Mouse (Mus musculus) layer of hippocampus, postnatal 36 days (tissue): ENCODE results near the gene Ppp1ca. TPM values are rescaled to one million over a fixed set of nuclear protein-coding genes. Genes with fewer than 3 reads are reported as not detected.

Source experiments
- DNase-seq, 2 experiments: peaks; one replicate each; pipeline ENCODE4 v3.0.0; 2022
- total RNA-seq, 2 experiments: library from RNA; stranded (reverse); gene quantifications; 2 replicates each; pipeline ENCODE4 v1.2.3; 2021

Ppp1ca gene
- total RNA-seq, 2 experiments from 2014 or later, result 255 to 265 TPM

DNA sequence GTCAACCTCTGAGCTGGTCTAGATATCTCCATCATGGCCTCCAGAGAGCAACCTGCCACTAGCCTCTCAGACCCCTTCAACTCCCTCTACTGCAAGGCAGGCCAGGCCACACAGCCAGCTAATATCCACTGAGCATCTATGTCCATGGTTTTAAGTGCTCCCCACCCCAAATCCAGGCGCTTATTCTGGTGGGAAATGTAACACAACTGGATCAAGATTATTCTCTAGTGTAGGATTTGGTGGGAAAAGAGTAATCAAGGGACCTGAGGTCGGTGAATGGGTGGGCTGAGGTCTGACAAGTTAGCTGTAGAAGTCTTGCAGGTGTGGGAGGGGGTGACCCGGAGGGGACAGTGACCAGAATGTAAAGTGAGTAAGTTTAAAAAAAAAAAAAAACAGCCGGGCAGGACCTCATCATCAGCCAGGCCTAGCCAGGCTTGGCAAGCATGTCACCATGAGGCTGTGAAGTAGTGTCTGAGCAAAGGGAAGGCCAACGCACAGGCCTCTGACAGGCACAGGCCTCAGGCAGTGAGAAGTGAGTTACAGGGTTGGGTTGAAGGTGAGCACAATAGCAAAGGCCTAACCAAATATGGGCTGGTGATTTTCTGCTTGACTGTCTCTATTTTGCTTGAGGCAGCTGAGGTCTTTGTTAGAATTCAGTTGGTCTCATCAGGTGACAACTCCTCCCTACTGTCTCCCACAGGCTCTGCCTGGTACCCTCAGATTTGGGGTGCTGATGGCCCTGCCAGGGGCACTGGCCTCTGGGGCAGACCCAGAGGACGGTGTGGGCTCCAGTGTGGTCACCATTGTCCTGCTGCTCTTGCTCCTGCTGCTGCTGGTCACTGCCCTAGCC, 36.4 kb upstream of the Ppp1ca start:
- DNase-seq, result no peak

- no peak for DNase-seq
Observed at GRCm38 (mm10) chr19:4156073-4156579, 35.7 kb upstream of the Ppp1ca start.

GRCm38 (mm10) chr19:4156771-4157170, 35.1 kb upstream of the Ppp1ca start:
- DNase-seq, result no peak

GRCm38 (mm10) chr19:4159049-4159448, 32.8 kb upstream of the Ppp1ca start:
- DNase-seq, result no peak

DNA sequence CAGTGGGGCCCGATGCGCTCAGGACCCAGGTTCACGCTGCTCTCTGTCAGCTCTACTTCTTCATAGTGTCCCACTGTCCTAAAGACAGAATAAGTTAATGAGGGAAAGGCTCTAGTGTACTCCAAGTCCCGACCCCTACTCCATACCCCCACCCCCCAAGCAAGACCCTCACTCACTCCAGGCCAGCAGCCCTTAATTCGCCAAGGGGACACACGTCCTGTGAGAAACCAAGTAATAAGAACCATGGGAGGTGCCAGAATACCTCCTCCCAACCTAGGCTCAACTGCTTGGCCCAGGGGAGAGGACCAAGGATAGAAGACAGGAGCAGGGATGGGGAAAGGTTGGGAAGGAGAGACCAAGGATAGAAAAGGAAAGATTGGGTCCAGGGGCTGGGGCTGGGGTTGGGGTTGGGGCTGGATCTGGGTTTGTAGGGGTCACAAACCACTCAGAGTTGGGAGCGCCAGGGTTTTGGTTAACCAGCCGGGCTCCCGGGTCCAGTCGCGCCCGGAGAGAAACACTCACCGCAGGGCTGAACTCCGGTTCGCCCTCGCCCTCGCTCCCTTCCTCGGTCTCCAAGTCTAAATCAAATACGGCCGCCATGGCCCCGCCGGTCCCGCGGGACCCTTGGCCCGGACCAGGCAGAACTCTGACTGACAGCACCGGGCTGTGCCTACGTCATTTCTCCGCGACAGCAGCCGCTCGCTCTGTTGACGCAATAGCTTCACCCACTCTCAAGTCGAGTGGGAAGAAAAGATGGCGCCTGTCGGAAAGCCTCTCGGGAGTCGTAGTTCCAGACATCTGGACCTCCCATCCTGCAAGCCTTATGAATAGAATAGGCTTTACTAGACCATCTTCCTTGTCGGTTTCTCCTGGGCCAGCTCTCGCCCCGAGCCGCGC, 29.0 kb upstream of the Ppp1ca start, which contains the start of gene Rps6kb2:
TSS of gene Rps6kb2 (minus strand) at position 709 of the 897 bp plus-strand sequence.
- peak; percentile 96 to 97 for DNase-seq

DNA sequence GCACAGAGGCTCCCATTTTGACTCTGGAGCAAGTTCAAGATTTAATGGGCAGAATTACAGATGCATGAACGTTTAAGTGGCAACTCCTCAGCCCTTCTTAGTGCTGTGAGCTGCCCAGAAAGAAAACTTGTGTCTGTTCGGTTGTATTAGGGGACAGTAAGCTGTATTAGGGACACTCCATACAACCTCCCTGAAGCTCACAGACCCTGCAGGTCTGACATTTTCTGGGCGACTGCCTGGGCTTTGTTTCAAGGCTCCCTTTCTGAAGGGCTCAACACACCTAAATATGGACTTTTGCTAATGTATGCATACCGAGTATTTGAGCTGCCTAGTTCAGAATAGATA, 28.4 kb upstream of the Ppp1ca start:
- no peak for DNase-seq

DNA sequence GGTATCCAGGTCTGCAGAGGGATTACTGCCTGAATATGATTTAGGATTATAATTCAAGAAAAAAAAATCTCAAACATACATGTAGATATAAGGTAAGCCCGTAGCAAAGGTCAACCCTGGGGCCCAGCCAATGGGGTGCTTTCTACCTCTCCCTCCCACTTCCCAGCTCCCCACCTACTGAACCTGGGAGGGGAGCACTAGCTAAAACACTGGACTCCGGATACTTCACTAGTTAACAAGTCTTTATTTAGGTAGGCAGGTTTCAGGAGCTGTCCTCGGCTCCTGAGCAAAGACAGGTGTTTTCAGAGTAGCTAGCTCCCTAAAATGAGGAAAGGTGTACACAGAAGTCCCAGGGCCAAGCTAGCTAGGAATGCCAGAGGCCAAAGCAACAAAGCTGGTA, 27.8 kb upstream of the Ppp1ca start:
- DNase-seq, result no peak

DNA sequence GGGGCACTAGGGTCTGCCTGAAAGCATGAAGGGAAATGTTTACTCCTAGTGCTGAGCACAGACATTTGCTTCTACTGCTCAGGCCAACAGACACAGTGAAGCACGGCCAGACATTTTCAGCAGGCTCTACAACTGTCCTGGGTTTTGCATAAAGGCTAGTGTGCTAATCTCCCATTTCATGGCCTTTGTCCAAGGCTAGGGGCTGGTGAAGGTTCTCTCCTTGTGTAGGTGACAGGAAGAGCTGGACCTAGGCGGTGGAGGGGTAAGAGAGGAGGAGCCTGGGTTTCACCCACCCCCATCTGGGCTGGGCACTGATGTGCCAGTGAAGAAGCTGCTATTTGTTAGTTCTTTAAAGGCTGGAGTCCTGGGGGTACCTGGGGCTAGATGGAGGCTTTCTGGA, 27.1 kb upstream of the Ppp1ca start:
- DNase-seq, result no peak

DNA sequence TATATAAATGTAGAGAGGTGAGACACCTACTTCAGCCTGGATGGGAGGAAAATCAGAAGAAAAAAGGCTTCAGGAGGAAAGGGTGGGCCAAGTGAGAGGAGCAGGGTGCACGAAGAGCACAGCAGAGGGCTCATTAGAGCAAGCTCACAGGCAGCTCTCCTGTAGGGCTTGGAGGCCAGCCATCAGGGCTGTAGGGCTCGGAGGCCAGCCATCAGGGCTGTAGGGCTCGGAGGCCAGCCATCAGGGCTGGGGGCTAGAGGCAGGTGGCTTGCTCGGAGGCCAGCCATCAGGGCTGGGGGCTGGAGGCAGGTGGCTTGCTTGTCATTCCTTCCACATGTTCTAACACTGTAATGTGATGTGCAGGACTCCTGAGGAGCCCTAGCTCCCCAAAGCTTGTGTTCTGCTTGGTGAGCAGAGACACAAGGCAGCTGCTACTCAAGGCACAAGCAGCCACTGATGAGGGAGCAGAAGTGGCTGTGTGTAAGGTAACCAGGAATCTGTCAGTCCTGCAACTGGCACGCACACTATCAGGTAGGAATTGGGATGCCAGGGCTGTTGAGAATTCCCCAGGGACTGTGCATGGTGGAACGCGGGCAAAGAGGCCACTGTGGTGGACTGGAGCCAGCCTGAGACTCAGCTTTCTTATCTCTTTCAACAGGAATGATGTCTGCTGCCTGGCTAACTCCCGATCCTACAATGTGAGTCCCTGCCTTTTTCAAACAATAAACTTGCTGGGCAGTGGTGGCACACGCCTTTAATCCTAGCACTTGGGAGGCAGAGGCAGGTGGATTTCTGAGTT, 25.0 kb upstream of the Ppp1ca start:
- no peak for DNase-seq

DNA sequence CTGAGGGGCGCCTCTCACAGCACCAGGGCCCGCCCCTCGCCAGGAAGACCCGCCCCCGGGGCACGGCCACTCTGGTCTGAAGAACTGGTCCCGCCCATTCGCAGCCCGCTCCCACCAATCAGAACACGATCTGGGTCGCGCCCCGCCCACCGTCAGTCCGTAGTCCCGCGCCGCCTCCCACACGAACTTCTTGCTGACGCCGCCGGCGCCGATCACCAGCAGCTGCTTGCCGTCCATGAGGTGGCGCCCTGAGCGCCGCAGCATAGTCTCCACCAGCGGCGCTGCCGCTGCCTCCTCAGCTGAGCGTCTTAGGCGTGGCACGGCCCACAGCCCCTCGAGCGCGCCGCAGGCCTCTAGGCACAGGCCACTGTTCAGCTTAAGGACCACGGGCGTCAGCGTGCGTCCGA, 22.5 kb upstream of the Ppp1ca start:
- DNase-seq, result peak; percentile 100

GRCm38 (mm10) chr19:4169810-4170209, 22.1 kb upstream of the Ppp1ca start:
- peak in 1 of 2 experiments; percentile 44 for DNase-seq

DNA sequence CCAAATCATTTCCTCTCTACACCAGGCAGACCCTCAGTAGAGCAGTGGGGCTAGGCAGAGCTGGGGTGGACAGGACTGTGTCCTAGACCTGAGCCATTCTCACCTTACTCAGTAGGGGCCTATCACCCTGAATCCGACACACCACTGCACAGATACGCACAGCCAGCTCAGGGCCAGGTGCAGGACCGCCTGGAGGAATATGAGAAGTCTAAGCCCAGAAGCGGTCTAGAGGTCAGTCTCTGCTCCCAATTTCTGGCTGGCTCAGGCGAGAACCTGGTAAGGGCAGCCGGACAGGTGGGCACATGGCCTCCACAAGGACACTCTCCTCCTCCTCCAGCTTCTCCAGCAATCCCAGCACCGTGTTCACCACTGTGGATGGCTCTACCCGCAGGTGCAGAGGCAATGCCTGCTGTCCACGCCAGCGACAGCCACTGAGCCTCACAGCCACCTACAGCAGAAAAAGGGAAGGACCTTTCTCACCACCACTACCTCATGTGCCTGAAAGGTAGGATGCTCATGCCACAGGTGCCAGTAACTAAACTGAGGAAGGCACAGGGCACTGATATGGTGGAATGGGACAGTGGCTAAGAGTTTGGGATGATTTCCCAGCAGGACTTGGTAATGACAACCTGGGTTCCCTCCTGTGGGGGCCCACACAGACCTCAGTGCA, 21.0 kb upstream of the Ppp1ca start:
- no peak for DNase-seq

- DNase-seq, result no peak
Observed at GRCm38 (mm10) chr19:4171393-4172290, 20.2 kb upstream of the Ppp1ca start.

DNA sequence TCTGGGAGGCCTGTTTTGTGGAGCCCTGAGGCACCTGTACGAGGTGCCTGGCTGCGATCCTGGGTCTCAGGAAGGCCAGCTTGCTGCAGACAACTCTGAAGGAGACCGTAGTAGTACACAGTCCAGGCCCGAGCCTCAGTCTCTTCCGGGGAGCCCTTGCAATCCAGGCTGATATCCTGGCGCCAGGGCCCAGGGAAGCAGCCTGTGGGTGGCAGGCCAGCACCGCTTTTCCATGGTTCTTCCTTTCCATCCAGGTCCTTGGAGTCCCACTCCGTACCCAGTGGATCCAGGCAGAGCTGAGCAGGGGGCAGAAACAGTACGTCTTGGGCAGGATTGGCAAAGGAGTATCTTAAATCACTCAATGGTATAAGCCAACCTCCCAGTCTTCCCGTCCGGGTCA, 18.9 kb upstream of the Ppp1ca start:
- DNase-seq, result no peak

- DNase-seq, result no peak
Observed at GRCm38 (mm10) chr19:4175368-4175947, 16.4 kb upstream of the Ppp1ca start, which contains the start of gene Carns1. TSS of gene Carns1 (minus strand) at chr19:4175479.

DNA sequence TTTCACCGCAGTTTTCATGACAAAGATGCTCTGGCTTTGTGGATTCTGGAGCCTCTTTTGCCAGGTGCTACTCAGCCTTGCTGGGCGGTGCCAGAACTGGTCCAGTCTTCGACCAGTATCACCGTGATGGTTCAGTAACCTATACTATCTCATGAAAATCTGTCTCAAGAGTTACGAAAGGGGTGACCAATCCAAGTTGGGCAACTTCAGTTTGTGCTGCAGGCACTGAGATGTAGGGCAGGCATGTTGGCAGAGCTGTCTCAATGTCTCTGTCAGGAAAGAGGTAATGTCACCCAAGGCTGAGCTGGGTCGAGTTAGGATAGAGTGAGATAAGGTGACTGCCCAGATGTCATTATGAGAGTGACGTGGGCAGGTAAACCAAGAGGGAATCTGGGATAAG, 11.5 kb upstream of the Ppp1ca start:
- DNase-seq, result no peak

DNA sequence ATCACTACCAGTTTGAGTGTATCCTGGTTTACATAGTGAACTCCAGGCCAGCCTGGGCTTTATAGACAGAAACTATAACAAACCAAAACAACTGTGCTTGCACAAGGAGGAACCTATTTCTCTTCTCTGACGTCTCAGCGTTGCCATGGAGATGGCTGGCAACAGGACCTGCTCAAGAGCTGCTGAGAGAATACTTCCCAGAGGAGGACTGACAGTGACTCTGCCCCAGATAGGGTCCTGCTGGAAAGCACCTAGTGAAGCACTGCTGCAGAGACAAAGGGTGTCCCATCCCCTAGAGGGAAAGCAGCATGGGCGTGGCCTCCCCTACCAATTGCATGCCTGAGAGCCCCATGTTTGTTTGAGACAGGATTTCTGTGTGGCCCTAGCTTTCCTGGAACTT, 10.0 kb upstream of the Ppp1ca start:
- no peak for DNase-seq

DNA sequence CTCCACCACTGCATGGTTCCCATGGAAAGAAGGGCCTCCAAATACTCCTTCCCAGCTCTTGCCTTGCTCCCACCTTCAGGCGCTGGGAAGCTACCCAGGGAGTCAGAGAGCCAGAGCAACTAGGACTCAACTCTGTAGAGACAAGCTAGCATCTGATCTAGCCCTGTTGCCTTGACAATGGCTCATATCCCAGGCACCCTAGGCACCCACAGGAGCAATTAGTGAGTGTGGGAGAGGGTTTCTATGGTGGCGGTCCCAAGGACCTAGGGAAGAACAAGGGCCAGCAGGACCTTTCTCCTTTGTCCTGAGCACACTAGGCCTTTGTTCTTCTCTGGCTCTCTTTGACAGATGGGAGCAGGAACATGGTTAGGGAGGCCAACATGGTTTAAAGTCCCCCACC, 8.2 kb upstream of the Ppp1ca start:
- no peak for DNase-seq

DNA sequence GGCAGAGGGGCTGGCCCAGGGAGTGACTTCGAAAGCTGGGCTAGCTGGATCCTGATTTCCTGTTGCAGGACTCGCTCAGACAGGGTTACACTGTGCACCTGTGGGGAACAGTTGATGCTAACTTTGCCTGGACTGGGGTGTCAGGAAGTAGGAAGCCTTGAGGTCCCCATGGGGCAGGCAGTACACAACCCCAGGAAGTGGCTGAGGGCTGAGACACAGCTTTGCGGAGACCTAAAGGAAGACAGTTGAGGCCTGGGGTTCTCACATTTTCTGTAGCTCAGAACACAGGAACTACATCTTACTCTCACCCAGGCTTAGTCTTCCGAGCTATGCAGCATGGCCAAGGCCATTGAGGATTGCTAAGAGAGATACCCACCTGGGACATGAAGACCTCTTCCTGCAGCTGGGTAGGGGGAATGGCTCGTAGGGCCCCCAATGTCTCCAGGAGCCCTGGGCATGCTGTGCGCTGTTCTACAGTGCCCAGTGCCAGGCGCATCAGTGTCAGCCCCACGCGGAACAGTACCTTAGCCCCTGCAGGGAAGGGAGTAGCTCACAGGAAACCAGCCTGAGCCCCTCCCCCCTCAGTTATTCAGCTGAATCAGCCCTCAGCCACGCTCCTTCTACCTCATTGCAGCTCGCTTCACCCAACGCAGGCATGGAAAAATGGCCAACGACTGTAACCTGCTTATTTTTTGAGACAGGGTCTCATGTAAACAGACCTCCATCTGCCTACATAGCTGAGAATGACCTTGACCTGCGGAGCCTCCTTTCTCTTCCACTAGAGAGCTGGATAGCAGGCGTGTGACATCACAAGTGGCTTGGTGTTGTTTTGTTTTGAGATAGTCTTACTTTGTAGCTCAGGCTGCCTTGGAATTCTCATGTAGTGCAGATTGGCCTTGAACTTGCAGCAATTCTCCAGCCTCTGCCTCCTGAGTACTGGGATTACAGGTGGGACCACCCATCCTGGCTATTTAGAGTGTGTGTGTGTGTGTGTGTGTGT, 6.6 kb upstream of the Ppp1ca start:
- DNase-seq, result no peak
